Mouse (Mus musculus): ENCODE results near the gene Slfn5. TPM values are rescaled to one million over a fixed set of nuclear protein-coding genes. Genes with fewer than 3 reads are reported as not detected.
A peak's percentile ranks its signal among the peaks of the same experiment; 100 is the strongest.
"Not testable (repeated sequence)": the region's sequence is repeated elsewhere in the genome, so short reads cannot be mapped to it uniquely, and the experiment has no call there.

Gene Slfn5
- polyA plus RNA-seq (2017; shearing (Covaris generic)): 10 to 100 TPM; 30.3 to 39.4 TPM

DNA sequence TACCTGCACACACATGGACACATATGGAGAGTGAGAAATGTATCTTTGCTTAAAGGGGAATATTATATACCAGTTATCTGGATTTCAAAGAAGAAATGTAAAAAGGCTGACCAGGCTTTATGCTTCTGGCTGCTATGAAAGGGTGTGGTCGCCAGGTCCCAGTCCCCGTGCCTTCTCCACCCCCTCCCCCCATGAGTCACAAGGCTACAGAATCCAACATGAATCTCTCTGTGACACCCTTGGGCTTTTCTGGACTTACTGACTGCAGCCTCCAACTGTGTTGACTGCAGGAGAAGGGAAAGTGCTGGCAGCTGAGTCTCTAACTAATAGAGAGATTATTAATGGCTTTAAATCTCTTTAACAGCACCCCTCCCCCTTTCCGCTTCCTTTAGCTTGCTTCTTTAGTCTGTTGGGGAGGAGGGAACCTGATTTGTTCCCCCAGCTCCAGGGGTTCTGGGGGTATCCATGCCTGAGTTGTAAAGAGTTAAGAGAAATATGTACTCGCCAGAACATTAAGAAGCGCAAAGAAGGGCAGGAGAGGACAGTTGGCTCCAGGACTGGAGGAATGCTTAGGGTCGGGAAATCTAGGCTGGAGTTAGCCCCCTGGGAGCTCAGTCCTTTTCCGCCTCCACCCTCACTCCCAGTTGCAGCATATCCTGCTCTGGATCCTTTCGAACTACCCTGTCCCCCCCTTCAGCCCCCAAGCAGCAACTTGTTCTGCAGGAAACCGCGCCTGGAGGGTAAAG is at the start of gene Slfn5:
Gene Slfn5, plus strand, starts transcription at position 614 of the 746 bp plus-strand sequence.
- ATAC-seq: no peak

DNA sequence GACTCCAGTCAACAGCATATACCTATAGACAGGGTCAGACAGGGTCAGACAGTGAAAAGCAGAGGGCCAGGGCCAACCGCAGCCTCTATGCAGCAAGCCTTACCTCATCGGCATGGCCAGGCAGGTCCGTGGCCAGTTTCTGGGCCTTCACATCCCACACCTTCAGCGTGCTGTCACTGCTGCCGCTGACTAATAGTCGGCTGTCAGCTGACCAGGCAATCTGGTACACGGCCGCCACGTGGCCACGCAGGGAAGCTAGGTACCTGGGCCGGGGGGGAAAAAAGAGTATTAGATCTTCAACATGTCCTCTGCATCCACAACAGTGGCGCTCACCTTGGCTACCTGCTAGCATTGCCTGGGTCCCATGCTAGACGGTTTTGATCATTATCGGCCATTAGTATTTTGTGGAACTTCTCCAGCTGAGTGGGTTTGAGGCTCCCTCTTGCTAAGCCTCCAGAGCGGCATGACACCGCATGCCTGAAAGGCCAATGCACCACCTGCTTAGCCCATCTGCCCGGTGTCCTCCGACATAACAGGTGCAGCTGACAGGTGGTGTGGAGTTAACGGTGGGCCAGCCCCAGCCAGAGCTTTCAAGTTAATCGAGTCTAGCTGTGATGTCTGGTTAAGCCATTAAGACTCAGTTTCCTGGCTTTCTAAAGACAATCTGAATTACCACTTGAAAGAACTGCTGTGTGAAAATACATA is 49.4 kb upstream of the Slfn5 start:
- ATAC-seq: no peak

DNA sequence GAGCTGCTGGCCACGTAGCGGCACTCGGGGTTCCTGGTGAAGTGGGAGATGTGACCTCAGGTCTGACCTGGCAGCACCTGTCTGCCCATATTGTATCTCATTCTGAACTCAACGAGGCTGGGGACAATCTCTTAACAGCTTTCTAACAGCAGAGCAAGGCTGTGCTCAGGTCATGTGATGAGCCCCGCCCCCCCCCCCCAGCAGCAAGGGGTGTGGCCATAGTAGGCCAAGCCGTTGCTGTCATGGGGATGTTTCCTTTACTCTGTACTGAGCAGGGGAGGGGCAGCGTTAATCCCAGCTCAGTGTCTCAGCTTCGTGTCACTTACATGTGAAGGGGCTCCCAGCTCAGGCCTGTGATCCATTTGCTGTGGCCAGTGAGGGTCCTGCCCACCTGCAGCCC is 46.2 kb upstream of the Slfn5 start:
- no peak for ATAC-seq

DNA sequence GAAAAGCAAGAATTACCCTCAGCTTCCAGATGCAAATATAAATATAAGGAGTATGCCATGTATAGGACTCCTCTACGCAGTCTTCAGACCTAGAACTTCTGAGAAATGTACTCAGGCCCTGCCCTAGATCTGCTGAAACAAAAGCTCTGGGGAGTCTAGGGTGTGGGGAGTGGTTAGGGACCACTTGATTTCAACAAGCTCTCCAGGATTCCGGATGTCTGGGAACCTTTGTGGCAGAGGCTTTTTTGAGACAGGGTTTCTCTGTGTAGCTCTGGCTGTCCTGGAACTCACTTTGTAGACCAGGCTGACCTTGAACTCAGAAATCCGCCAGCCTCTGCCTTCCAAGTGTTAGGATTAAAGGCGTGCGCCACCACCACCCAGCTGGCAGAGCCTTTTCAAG is 45.3 kb upstream of the Slfn5 start:
- no peak for ATAC-seq

DNA sequence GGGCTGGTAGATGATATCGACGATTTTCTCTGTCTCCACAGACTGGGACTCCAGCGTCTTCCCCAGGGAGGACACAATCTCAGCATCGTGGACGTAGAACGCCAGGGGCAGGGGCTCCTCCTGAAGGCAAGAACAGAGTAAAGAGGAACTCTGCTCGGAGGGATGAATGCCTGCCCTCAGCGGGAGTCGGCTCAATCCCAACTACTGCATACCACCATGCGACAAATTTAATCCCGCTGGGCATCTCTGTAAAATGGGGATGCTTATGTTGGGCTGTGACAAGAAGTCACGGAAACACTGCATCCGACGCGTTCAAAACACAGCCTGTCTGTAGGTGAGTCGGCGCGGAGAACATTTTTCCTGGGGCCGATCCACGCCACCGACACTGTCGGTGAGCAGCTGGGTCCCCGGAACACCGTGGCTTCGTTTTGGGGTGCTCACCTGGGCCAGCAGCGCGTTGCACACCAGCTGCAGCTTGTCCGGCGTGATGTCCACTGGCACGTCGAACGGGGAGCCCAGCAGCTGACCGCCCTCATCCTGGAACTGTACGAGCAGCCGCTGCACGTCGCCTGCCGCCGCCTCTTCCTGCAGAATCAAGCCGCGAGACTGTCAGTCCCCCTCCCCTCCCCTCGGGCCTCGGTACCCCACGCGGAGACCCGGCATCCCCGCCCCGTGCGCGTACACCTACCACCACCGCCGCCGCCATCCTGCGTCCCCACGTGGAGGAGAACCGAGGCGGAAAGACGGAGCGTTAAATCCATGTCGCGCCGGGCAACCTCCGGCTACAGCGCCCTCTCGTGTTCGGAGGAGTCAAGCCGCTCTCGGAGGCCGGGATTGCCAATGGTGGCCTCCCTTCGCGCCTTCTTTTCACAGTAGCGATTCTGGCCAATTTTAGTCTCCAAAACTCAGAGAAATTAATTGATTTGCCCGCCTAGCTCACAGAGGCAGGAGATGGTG is 43.2 kb upstream of the Slfn5 start, which contains the start of gene Nle1:
Gene Nle1, minus strand, starts transcription at position 761 of the 957 bp plus-strand sequence.
- peak; percentile 94 for ATAC-seq

DNA sequence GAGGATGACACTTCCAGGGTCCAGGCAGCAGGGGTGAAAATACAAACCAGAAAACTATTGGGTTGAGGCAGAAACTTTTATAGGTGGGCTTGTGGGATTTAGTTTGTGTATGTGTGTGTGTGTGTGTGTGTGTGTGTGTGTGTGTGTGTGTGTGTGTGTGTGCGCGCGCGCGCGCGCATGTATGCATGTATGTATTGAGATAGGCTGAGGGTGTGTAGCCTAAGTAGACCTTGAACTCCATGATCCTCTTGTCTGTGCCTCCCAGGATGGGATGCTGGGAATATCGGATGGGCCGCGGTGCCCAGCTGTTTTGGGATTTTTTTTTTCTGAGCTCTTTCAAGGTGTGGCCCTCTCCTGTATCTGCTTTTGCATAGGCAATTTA is 42.5 kb upstream of the Slfn5 start:
- peak; percentile 5 for ATAC-seq

DNA sequence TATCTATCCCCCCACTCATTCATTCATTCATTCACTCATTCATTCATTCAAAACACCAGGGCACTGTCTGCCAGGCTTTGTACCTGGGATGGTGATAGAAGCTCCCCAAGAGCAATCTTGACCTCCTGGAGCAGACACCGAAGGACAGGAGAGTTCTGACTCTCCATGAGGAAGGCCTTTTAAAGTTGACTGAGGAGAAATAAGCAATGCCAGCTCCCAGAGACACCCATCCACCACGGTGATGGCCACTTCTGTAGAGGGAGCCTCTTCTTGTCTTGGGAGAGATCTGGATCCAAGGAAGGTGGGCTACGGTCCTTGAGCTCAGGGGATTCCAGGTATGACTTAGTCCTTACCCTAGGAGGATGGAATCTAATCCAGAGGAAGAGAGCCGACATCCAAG is 40.9 kb upstream of the Slfn5 start, which contains the start of gene Unc45b:
Gene Unc45b, plus strand, starts transcription at position 301 of the 400 bp plus-strand sequence.
- no peak for ATAC-seq

DNA sequence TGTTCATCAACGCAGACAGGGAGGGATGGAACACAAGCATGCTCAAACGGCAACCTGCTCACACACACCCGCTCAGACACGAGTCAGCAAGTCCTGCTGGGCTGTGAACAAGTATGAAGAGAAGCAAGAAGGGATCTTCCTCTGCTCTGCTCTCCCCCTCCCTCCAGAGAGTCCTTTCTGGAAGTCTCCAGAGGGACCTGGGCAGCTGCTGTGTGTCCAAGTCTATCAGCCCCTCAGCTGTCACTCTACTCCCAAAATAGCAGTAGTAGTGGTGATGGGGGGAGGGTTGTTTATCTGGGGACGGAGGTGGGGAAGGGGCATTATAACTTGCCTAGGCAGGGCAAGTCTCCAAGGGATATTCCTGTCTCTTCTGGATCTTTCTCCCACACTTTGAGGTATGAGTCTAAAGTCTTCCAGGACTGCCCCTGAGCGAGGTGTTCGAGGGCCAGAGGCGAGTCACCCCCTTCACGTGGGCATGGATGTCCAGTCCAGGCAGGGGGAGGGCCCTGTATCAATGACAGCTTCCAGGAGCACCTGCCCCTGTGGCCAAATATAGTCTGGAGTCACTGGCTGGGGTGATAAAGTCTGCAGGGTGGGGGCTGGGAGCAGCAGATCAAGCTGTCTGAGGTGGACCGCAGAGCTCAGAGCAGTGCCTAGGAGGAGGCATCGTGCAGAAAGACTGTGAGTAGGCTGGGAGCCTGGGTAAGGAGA is 40.3 kb upstream of the Slfn5 start:
- no peak for ATAC-seq

DNA sequence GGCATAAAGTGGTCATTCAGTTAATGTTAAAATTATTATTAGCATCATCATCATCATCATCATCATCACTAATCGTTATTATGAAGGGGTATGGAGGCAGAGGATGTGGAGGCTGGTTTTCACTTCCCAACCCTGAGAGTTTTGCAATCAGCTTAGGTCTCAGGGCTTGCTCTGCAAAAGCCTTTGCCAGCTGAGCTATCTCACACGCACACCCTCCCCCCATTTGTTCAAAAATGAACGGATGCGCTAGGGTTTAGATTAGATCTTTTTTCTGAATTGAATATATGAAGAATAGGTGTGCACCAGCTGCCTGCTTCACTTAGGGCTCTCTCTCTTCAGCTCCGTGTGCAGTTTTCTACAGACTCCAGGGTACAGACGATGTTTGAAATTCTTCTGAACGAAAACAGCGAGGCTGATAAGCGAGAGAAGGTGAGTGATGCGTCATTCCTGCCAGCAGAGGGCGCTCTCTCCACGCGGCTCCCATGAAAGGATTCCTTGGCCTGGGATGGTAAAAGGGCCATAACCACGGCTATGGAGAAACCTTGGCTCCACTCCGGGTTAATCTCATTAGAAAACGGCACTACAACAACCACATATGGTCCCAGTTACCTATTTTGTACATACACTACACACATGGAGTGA is 36.3 kb upstream of the Slfn5 start:
- ATAC-seq: peak; percentile 94

DNA sequence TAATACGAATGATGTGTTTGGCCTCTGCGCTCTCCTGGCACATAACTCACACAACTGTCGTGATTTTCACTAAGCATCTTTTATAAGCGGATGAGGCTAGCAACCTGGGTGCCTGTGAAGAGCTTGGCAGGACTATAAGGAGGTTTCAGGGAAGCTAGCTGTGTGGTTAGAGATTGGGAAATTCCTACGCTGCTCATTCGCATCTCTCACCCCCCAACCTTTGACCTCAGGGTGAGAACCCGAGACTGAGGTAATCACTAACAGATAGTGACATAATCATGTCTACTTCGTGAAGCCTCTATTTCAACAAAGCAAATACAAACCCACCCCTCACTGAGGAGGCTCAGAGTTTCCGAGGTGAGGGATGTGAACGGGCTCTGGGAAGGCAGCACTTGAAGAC is 30.4 kb upstream of the Slfn5 start:
- ATAC-seq: no peak

DNA sequence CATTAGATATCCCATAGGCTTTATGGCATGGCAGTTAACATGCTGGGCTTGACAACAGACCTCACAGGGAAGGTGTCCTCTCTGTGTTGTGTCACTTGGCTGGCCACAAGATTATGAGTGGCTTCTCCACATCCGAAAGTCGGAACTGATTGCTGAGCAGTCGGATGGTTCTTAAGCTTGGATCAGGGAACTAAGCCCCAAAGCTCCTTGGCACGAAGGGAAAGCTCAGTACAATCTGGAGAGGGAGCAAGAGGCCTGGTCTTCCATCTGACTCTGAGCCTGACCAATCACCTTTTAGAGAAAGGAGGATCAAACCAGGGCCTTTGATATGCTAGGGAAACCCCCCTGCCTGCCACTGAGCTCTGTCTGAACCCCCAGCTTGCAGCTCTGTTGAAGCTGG is 29.5 kb upstream of the Slfn5 start:
- no peak for ATAC-seq

DNA sequence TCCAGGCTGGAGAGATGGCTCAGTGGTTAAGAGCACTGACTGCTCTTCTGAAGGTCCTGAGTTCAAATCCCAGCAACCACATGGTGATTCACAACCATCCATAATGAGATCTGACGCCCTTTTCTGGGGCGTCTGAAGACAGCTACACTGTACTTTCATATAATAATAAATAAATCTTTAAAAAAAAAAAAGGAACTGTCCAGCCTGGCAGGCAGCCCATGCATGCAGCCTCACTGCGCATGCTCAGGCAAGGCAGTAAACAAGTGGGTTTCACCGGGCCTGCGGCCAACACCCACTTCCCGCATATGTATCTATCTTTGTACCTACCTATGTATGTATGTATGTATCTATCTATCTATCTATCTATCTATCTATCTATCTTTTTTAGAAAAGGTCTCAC is 27.2 kb upstream of the Slfn5 start:
- not testable (repeated sequence) for ATAC-seq

DNA sequence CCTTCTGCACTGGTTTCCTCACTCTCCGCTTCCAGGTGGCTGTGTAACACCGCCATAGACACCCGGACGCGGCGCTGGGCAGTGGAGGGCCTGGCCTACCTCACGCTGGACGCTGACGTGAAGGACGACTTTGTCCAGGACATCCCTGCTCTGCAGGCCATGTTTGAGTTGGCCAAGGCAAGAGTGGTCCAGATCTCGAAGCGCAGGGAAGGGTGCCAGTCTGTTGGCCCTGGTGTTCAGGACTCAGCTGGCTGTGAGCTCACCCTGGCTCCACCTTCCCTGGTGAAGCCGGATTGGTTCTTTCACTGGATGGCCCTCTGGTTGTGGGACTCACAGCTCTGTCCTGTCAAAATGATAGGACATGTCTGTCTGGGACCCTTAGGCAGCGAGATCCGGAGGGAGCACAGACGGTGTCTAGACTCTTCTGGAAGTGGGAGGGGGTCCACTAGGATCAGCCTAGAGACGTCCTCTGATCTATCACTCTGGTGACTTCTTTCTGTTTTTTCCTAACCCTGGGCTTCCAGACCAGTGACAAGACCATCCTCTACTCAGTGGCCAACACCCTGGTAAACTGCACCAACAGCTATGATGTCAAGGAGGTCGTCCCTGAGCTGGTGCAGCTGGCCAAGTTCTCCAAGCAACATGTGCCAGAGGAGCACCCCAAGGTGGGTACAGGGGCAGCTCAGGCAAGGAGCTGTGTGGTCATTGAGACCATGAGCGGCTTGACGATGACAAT is 22.1 kb upstream of the Slfn5 start:
- ATAC-seq: no peak

DNA sequence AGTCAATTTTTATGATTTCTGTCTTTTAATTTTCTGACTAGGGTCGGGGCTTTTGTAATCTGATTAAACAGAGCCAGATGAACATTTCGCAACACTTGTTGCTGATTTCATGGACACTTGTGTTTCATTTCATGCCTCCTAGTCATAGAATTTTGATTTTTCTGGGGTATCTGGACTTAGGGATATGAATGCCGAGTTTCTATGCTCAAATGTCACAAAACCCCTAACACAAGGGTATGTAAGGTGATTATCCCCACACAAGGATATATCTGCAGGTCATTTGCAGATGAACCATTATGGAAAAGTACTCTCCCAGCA is 21.6 kb upstream of the Slfn5 start:
- ATAC-seq: no peak

DNA sequence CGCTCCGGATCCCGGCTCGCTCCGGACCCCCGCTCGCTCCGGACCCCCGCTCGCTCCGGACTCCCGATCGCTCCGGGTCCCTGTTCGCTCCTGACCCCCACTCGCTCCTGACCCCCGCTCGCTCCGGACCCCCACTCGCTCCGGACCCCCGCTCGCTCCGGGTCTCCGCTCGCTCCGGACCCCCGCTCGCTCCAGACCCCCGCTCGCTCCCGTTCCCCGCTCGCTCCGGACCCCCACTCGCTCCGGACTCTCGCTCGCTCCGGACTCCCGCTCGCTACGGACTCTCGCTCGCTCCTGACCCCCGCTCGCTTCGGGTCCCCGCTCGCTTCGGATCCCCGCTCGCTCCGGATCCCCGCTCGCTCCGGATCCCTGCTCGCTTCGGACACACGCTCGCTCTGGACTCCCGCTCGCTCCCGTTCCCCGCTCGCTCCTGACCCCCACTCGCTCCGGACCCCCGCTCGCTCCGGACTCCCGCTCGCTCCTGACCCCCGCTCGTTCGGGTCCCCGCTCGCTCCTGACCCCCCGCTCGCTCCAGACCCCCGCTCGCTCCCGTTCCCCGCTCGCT is 20.7 kb upstream of the Slfn5 start:
- ATAC-seq: not testable (repeated sequence)

DNA sequence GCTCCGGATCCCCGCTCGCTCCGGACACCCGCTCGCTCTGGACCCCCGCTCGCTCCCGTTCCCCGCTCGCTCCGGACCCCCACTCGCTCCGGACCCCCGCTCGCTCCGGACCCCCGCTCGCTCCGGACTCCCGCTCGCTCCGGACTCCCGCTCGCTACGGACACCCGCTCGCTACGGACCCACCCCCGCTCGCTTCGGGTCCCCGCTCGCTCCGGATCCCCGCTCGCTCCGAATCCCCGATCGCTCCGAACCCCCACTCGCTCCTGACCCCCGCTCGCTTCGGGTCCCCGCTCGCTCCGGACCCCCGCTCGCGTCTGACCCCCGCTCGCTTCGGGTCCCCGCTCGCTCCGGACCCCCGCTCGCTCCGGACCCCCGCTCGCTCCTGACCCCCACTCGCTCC is 20.0 kb upstream of the Slfn5 start:
- ATAC-seq: not testable (repeated sequence)

DNA sequence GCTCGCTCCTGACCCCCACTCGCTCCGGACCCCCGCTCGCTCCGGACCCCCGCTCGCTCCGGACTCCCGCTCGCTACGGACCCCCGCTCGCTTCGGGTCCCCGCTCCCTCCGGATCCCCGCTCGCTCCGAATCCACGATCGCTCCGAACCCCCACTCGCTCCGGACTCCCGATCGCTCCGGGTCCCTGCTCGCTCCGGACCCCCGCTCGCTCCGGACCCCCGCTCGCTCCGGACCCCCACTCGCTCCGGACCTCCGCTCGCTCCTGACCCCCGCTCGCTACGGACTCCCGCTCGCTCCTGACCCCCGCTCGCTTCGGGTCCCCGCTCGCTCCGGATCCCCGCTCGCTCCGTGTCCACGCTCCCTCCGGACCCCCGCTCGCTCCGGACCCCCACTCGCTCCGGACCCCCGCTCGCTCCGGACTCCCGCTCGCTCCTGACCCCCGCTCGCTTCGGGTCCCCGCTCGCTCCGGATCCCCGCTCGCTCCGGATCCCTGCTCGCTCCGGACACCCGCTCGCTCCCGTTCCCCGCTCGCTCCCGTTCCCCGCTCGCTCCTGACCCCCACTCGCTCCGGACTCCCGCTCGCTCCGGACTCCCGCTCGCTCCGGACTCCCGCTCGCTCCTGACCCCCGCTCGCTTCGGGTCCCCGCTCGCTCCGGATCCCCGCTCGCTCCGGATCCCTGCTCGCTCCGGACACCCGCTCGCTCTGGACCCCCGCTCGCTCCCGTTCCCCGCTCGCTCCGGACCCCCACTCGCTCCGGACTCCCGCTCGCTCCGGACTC is 19.3 kb upstream of the Slfn5 start:
- ATAC-seq: not testable (repeated sequence)

DNA sequence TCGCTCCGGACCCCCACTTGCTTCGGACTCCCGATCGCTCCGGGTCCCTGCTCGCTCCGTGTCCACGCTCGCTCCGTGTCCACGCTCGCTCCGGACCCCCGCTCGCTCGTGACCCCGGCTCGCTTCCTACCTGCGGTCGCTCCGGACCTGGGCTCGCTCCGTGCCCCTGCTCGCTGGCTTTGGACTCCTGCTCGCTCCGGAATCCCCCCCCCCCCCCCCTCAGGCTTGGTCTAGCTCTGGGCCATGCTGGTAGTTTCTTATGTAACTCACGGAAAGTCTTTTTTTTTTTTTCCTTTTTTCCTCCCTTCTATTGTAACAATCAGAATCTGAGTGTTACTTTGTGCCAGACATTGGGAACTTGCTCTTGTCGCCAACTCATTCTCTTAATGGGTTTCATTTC is 18.0 kb upstream of the Slfn5 start:
- ATAC-seq: no peak

DNA sequence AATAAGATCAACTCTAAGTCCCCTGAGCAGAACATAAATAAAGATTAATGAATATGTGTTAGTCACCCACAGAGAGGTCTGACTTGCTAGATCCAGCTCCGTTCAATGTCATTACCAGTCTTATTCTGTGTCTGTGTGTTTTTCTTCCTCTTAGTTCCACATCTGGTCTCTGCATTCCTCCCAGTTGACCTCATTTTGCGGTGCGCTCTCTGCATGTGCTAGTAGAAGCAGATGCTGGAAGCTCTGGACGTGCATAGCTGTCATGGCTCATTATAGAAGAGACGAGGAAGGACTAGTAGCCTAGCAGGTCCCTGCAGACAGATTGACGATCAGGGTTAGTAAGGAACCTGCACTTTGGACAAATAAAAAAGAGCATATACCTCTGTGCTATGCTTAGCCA is 7.8 kb upstream of the Slfn5 start:
- no peak for ATAC-seq

DNA sequence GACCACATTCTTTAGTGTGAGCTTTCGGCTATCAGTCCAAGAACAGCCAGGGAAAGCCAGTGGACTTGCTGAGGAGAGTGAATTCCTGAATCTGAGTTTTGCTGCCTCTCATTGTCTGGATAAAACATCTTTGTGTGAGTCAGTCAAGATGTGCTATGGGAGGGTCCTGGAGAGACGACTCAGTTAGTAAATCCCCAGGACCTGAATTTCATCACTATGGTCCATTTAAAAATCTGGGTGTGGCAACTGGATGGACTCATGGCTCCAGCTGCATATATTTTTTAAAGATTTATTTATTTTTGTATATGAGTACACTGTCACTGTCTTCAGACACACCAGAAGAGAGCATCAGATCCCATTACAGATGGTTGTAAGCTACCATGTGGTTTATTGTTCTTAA is 5.5 kb upstream of the Slfn5 start:
- no peak for ATAC-seq
